Mouse (Mus musculus) G1E-ER4 (cell line): Measurements from ENCODE around the gene Osbpl3. TPM values are rescaled to one million over a fixed set of nuclear protein-coding genes. Genes with fewer than 3 reads are reported as not detected.

Experiments
- GATA1 ChIP-seq: IDR thresholded peaks from one replicate; pipeline ENCODE4 v1.8.0; 2012; ENCODE audit warnings: low read length, inconsistent platforms
- polyA plus RNA-seq: library from polyadenylated mRNA; stranded (reverse); fragments of >175 nt; gene quantifications from 2 replicates; pipeline ENCODE4 v1.2.3, GENCODE M21; 2012

Osbpl3 gene
- not detected in 2 replicates for polyA plus RNA-seq

DNA sequence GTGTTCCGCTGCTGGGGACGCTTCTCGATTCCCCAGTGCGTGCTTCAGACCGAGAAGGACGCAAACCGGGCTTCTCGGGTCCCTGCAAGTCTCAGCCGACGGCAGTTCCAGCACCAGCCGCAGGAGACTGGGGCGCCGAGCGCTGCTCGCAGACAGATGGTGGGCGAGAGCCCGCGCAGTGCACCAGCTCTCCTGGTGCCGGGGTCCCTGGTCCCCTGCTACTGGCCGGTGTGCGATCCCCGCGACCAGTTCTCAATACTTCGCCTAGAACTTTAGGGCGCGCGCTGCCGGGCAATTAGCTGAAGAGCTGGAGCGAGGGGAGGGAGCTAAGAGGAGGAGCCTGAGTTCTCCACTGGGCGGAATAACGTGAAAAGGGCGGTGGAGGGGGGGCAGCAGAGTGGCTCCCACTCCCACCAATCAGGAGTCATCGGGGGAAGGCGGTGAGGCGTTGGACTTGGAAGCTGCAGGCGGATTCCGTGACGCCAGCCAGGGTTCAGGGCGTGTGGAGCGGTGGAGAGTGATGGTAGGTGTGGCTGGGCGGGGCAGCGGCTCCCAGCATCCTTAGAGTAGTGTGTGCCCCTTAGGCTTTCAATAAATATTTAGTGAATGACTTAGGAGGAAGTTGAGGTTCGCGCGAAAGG is at the start of gene Osbpl3:
Gene Osbpl3, minus strand, starts transcription at position 373 of the 641 bp plus-strand sequence.
- TF ChIP-seq GATA1 = no peak

- no peak for TF ChIP-seq GATA1
These were observed 49.5 kb upstream of the Osbpl3 start for GRCm38 (mm10) chr6:50505531-50505930.

- no peak for TF ChIP-seq GATA1
These were observed 48.7 kb upstream of the Osbpl3 start for GRCm38 (mm10) chr6:50504711-50505110.

GRCm38 (mm10) chr6:50503779-50504178 is 47.8 kb upstream of the Osbpl3 start:
- no peak for TF ChIP-seq GATA1

GRCm38 (mm10) chr6:50503031-50503430 is 47.0 kb upstream of the Osbpl3 start:
- no peak for TF ChIP-seq GATA1

- TF ChIP-seq GATA1 = no peak
These were observed 42.3 kb upstream of the Osbpl3 start for GRCm38 (mm10) chr6:50498346-50498745.

DNA sequence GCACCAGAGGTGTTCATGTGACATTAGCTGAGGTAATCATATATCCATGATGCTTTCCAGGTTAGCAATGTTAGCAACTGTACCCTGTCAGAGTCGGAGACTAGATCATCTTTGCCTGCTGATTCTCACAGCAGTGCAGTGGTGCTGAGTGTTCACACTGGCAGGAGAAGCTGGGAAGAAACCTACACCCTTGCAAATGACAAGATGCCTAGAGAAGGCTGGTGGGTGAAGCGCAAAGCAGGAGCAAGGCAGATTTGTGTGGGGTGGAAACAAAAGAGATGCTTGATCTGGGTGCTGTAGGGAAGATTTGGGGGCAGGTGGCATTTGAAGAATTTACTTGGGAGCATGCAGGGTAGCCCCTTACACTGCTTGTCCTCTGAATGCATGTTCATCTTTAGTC is 34.5 kb upstream of the Osbpl3 start:
- TF ChIP-seq GATA1 = no peak

GRCm38 (mm10) chr6:50489380-50489779 is 33.4 kb upstream of the Osbpl3 start:
- no peak for TF ChIP-seq GATA1

GRCm38 (mm10) chr6:50486035-50486902 is 30.3 kb upstream of the Osbpl3 start:
- no peak for TF ChIP-seq GATA1

DNA sequence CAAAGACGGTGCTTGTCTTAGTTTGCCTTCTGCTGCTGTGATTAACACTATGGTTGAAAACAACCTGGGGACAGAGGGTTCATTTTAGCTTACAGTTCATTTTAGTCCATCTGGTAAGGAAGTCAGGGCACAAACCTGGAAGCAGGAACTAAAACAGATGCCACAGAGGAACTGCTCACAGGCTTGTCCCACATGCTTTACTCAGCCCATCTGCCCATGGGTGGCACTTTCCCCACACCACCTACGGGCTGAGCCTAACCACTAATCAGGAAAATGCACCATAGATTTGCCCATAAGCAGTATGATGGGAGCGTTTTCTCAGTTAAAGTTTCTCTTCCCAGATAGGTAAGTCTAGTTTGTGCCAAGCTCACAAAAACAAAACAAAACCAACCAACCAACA is 27.4 kb upstream of the Osbpl3 start:
- no peak for TF ChIP-seq GATA1

DNA sequence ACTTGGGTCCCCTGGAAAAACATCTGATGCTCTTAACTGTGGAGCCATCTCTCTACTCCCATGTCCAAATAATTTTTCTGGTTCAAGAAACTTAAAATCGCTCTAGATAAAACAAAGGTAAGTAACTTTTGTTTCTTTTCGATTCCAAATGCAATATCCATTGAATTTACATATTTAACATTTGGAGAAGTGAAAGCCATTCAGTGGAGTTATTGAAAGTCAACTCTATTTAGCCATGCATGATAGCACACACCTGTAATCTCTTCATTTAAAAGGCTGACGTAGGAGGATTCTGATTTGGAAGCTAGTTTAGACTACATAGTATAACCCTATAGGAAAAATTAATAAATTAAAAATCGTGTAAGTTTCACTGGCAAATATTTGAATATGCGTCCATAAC is 25.5 kb upstream of the Osbpl3 start:
- no peak for TF ChIP-seq GATA1

- TF ChIP-seq GATA1 = no peak
These were observed 10.4 kb upstream of the Osbpl3 start for GRCm38 (mm10) chr6:50466451-50466850.

- no peak for TF ChIP-seq GATA1
These were observed 8.9 kb upstream of the Osbpl3 start for GRCm38 (mm10) chr6:50464690-50465485.

DNA sequence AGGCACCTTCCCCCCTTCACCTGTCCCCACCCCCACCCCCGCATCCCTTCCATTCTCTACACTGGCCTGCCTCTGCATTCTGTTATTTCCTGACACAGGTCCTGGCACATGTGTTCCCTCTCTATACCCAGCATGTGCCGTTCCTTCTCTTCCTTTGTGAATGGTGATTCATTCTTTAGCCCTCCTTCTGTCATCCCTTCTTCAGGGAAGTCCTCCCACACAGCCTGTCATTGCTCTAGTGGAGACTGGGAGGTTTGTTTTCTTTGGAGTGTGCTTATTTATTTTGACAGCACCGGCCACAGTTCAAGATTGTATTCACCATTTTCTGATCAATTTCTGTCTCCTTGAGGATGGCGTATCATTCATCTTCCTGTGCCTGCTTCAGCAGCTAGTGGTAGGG is 6.0 kb upstream of the Osbpl3 start:
- TF ChIP-seq GATA1 = no peak

DNA sequence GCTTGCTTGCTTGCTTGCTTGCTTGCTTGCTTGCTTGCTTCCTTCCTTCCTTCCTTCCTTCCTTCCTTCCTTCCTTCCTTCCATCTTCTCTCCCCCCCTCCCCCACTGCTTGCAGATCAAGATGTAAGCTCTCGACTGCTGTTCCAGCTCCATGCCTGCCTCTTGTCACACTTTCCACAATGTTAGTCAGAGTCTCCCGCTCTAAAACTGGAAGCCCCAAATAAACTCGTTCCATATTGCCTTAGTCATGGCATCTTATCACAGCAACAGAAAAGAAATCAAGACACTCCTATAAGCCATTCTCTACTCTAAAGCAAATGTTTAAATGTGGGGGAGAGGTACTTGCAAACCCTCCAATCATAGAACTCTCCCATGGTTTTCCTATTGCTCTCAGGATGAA is 5.6 kb upstream of the Osbpl3 start:
- no peak for TF ChIP-seq GATA1

- TF ChIP-seq GATA1 = no peak
These were observed 4.6 kb upstream of the Osbpl3 start for GRCm38 (mm10) chr6:50460646-50461045.

DNA sequence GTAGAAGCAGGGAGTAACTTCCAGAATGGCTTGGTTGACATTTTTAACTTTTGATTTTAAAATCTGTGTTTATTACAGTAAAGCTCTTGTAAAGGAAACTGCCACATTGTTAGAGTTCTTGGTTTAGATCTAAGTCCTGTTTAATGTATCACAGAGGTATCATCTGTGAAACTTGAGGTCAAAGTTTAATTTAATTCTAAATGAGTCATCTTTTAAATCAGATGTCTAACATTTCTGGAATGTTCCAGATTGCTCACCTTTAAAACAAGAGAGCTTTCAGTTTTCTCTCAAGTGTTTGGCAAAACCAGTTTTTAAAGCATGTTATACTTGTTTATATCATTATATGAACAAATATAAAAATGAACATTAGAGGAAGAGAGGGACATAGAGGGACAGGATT is 4.2 kb upstream of the Osbpl3 start:
- TF ChIP-seq GATA1 = no peak
